Mouse (Mus musculus): ENCODE measurements at regions not wholly inside any gene's neighbourhood (a gene's known extent, or its start where the extent isn't known, plus 50 kb on each side); places are given as distances from the start of the nearest gene placed in this dataset.

DNA sequence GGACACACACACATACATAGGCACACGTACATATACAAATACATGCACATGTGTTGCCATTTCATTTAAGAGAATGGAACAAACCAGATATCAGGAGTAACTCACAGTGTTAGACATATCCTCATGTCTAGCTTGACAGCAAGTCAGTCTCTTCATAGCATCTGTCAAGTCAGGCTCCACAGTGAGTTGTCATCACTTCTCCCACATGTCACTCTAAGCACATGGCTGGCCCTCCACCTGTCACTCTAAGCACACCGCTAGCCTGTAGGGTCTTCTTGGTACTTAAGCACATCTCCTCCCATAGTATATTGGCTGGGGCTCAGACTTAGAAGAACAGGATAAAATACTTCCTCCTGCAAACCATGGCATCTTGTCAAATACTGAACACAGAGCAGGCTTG is 269.6 kb upstream of the Trpc7 start:
- TF ChIP-seq CTCF (IDR thresholded peaks at IDR 0.05; ENCODE audit: extremely low read depth, insufficient read depth, low read length) (no peak), POLR2A (IDR thresholded peaks at IDR 0.05; ENCODE audit: extremely low read depth, insufficient read depth, low read length) (no peak)
- H3K4me3 ChIP-seq (ENCODE audit: insufficient read depth, low read length): no peak overlapping the region
- no peak overlapping the region for H3K27ac ChIP-seq (ENCODE audit: insufficient read depth, low read length)
- H3K4me1 ChIP-seq (ENCODE audit: control insufficient read depth, insufficient read depth, low read length): no peaks in the 10 kb centered on the region; the same call in 1 of the 2 replicates

DNA sequence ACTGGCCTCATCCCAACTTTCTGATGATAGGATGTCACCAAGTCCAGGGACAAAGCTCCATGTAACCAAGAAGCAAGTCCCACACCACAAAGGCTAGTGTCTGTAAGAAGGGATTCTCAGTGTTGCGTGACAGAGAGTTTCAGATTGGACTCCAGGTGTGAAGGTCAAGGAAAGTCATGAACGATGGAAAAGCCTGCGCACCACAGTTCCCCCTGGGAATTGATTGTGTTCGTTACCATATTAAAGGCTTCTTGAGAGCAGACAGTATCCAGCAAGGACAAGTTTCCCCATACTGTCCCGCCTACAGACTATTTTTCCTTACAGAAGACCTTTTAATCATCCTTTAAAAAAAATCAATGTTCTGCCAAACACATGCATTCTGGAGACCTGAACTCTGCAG is 257.0 kb upstream of the Trpc7 start:
- H3K4me1 ChIP-seq (ENCODE audit: control insufficient read depth, insufficient read depth, low read length): no peaks in the 10 kb centered on the region
- no peak overlapping the region for H3K27ac ChIP-seq (ENCODE audit: insufficient read depth, low read length)
- no peak overlapping the region for H3K4me3 ChIP-seq (ENCODE audit: insufficient read depth, low read length)
- no peak for TF ChIP-seq CTCF (IDR thresholded peaks at IDR 0.05; ENCODE audit: extremely low read depth, insufficient read depth, low read length)
- TF ChIP-seq POLR2A (IDR thresholded peaks at IDR 0.05; ENCODE audit: extremely low read depth, insufficient read depth, low read length): no peak

DNA sequence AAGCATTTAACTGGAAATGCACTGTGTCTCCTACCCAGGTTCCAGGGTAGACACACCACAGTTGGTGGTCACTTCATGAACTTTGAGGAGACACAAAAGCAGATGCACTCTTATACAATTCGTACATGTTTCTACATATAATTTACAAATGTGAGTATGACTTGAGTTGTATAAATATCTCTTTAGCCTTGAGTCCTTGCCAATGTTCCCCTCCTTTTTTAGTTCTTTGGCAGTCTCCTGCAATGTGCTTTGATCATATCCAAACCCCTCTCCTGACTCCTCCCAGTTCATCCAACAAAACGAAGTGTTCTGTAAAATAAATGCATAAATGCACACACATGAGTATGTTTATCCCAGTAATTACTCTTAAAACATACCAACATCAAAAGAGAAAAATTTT is 251.8 kb upstream of the Trpc7 start:
- Histone ChIP-seq H3K27ac (ENCODE audit: insufficient read depth, low read length) (no peak overlapping the region), H3K4me3 (ENCODE audit: insufficient read depth, low read length) (no peak overlapping the region)
- TF ChIP-seq CTCF (IDR thresholded peaks at IDR 0.05; ENCODE audit: extremely low read depth, insufficient read depth, low read length) (no peak), POLR2A (IDR thresholded peaks at IDR 0.05; ENCODE audit: extremely low read depth, insufficient read depth, low read length) (no peak)

GRCm38 (mm10) chr13:57146708-57147107 is 250.9 kb upstream of the Trpc7 start:
- no peak overlapping the region for H3K27ac ChIP-seq (ENCODE audit: insufficient read depth, low read length)
- no peak overlapping the region for H3K4me3 ChIP-seq (ENCODE audit: insufficient read depth, low read length)
- TF ChIP-seq POLR2A (IDR thresholded peaks at IDR 0.05; ENCODE audit: extremely low read depth, insufficient read depth, low read length) (no peak), CTCF (IDR thresholded peaks at IDR 0.05; ENCODE audit: extremely low read depth, insufficient read depth, low read length) (no peak)
- no peaks in the 10 kb centered on the region for H3K4me1 ChIP-seq (ENCODE audit: control insufficient read depth, insufficient read depth, low read length)

More for the DNA sequence above, 251.8 kb upstream of the Trpc7 start:
- no peaks in the 10 kb centered on the region for H3K4me1 ChIP-seq (ENCODE audit: control insufficient read depth, insufficient read depth, low read length)

DNA sequence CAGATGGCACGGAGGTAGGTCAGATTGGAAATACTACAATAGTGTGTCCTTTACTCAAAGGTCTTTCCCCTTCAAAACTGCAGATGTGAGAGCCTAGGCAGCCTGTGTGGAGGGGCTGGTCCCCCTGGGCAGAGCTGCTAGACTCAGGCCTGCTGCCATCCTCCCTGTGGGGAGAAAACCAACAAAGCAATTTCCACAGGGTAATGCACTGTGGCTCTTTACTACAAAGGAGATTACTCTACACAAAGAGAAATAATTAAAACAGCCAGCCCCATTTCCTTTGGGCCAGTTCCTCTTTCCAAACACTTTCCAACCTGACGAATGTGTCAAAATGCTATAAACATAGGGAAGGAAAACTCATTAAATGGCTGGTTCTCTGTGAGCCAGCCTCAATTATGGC is 250.0 kb upstream of the Trpc7 start:
- Histone ChIP-seq H3K4me1 (ENCODE audit: control insufficient read depth, insufficient read depth, low read length) (no peaks in the 10 kb centered on the region), H3K4me3 (ENCODE audit: insufficient read depth, low read length) (no peak overlapping the region), H3K27ac (ENCODE audit: insufficient read depth, low read length) (no peak overlapping the region)
- no peak for TF ChIP-seq CTCF (IDR thresholded peaks at IDR 0.05; ENCODE audit: extremely low read depth, insufficient read depth, low read length)
- TF ChIP-seq POLR2A (IDR thresholded peaks at IDR 0.05; ENCODE audit: extremely low read depth, insufficient read depth, low read length): no peak

DNA sequence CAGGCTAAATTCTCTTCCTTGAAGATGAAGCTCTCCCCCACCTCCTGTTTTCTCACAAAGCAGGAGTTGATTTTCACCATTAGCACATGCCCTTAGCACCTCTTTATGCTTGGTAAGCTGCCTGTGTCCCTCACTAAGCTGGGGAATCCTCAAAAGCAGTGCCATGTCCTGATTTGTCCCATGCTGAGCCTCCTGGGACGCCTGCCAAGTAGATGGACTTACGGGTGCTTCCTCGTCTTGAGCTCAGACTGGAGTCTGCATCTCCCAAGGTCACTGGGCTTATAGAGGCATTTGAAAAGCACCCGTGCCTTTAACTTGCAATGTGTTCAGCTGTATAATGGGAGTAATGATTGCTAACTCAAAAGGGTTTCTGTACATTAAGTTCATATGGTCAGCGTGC is 247.1 kb upstream of the Trpc7 start:
- TF ChIP-seq CTCF (IDR thresholded peaks at IDR 0.05; ENCODE audit: extremely low read depth, insufficient read depth, low read length) (no peak), POLR2A (IDR thresholded peaks at IDR 0.05; ENCODE audit: extremely low read depth, insufficient read depth, low read length) (no peak)
- Histone ChIP-seq H3K27ac (ENCODE audit: insufficient read depth, low read length) (no peak overlapping the region), H3K4me3 (ENCODE audit: insufficient read depth, low read length) (no peak overlapping the region), H3K4me1 (ENCODE audit: control insufficient read depth, insufficient read depth, low read length) (no peaks in the 10 kb centered on the region)

- H3K4me3 ChIP-seq (ENCODE audit: insufficient read depth, low read length): no peak overlapping the region
- TF ChIP-seq POLR2A (IDR thresholded peaks at IDR 0.05; ENCODE audit: extremely low read depth, insufficient read depth, low read length) (no peak), CTCF (IDR thresholded peaks at IDR 0.05; ENCODE audit: extremely low read depth, insufficient read depth, low read length) (no peak)
- H3K4me1 ChIP-seq (ENCODE audit: control insufficient read depth, insufficient read depth, low read length): no peaks in the 10 kb centered on the region
- no peak overlapping the region for H3K27ac ChIP-seq (ENCODE audit: insufficient read depth, low read length)
These were observed 246.6 kb upstream of the Trpc7 start for GRCm38 (mm10) chr13:57142441-57142840.

GRCm38 (mm10) chr13:57115936-57116335 is 220.1 kb upstream of the Trpc7 start:
- no peaks in the 10 kb centered on the region for H3K4me1 ChIP-seq (ENCODE audit: control insufficient read depth, insufficient read depth, low read length)
- TF ChIP-seq CTCF (IDR thresholded peaks at IDR 0.05; ENCODE audit: extremely low read depth, insufficient read depth, low read length) (no peak), POLR2A (IDR thresholded peaks at IDR 0.05; ENCODE audit: extremely low read depth, insufficient read depth, low read length) (no peak)

DNA sequence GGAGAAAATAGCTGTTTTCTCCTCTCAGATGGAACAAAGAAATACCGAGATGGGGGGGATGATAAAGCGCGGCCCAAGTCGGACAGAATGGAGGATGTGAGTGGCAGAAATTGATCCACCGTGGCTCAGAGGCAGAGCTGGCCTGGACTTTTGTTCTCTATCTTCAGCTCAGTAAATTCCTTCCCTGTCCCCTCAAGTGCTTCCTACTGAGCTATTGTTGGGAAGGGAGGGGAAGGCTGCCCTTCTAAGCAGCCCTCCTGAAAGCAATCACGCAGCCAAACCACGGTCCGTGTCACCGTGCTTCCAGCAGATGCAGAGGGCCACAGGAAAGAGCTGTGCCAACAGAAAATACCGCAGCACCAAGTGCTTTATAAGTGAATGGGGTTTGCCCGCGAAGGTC is 212.2 kb upstream of the Trpc7 start:
- H3K4me3 ChIP-seq (ENCODE audit: insufficient read depth, low read length): no peak overlapping the region
- no peak overlapping the region for H3K27ac ChIP-seq (ENCODE audit: insufficient read depth, low read length)
- no peaks in the 10 kb centered on the region for H3K4me1 ChIP-seq (ENCODE audit: control insufficient read depth, insufficient read depth, low read length)
- no peak for TF ChIP-seq POLR2A (IDR thresholded peaks at IDR 0.05; ENCODE audit: extremely low read depth, insufficient read depth, low read length)
- no peak for TF ChIP-seq CTCF (IDR thresholded peaks at IDR 0.05; ENCODE audit: extremely low read depth, insufficient read depth, low read length)

More at GRCm38 (mm10) chr13:57115936-57116335, 220.1 kb upstream of the Trpc7 start:
- H3K4me3 ChIP-seq (ENCODE audit: insufficient read depth, low read length): no peak overlapping the region
- H3K27ac ChIP-seq (ENCODE audit: insufficient read depth, low read length): no peak overlapping the region

DNA sequence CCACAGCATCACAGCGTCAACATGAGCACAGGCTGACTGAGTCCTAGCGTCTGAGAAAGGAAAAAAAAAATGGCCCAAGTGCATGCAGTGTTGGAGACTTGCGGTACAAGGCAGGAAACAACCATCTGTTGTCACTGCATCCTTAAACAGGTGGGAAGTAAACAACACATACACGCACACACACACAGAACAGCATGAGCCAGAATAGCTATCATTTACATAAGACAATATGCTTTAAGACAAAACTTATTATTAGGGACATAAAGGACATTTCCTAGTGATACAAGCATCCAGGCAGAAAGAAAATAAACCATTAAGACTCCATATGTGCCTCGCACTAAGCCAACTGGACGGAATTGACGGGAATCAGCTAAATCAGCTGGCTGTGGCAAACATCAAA is 203.8 kb upstream of the Trpc7 start:
- H3K4me3 ChIP-seq (ENCODE audit: insufficient read depth, low read length): no peak overlapping the region
- TF ChIP-seq POLR2A (IDR thresholded peaks at IDR 0.05; ENCODE audit: extremely low read depth, insufficient read depth, low read length): no peak
- no peak for TF ChIP-seq CTCF (IDR thresholded peaks at IDR 0.05; ENCODE audit: extremely low read depth, insufficient read depth, low read length)
- no peak overlapping the region for H3K27ac ChIP-seq (ENCODE audit: insufficient read depth, low read length)
- H3K4me1 ChIP-seq (ENCODE audit: control insufficient read depth, insufficient read depth, low read length): no peaks in the 10 kb centered on the region

Measured in cortical plate, adult 2 months (tissue).